Mouse (Mus musculus) liver, adult 2 months (tissue): Measurements from ENCODE around the gene Zbtb8a. TPM values are rescaled to one million over a fixed set of nuclear protein-coding genes. Genes with fewer than 3 reads are reported as not detected.

ENCODE experiments used
- DNase-seq: peaks from one replicate; pipeline ENCODE4 v3.0.0-alpha.2; 2011; ENCODE audit warnings: low read depth, low spot score; ENCODE audit errors: extremely low read depth
- H3K27ac ChIP-seq: fragments of 200-500 bp; replicated peaks from 2 replicates; pipeline ENCODE4 v1.5.1; 2012; ENCODE audit warnings: low read depth, mild to moderate bottlenecking, control low read depth, inconsistent platforms, low read length; ENCODE audit not compliant: insufficient read depth
- H3K27me3 ChIP-seq: fragments of 200-500 bp; 2 replicates; pipeline ENCODE4 v1.6.1; 2012; ENCODE audit warnings: mild to moderate bottlenecking, moderate library complexity, low read length, inconsistent platforms; ENCODE audit not compliant: control insufficient read depth, insufficient read depth
- H3K36me3 ChIP-seq: fragments of 200-500 bp; 2 replicates; pipeline ENCODE4 v1.6.1; 2012; ENCODE audit warnings: low read length, inconsistent platforms; ENCODE audit not compliant: control insufficient read depth, insufficient read depth
- H3K4me1 ChIP-seq: fragments of 200-500 bp; 2 replicates; pipeline ENCODE4 v1.6.1; 2011; ENCODE audit warnings: low read length; ENCODE audit not compliant: control insufficient read depth, insufficient read depth
- H3K4me3 ChIP-seq: fragments of 200-500 bp; 2 replicates; pipeline ENCODE4 v1.5.1; 2011; ENCODE audit warnings: low read depth, mild to moderate bottlenecking, control low read depth, low read length, moderate library complexity; ENCODE audit not compliant: insufficient read depth
- H3K79me2 ChIP-seq: fragments of 200-500 bp; 2 replicates; pipeline ENCODE4 v1.6.1; 2012; ENCODE audit warnings: inconsistent platforms, mild to moderate bottlenecking, low read length, moderate library complexity; ENCODE audit not compliant: control insufficient read depth, insufficient read depth
- H3K9ac ChIP-seq: fragments of 200-500 bp; 2 replicates; pipeline ENCODE4 v1.6.1; 2012; ENCODE audit warnings: low read depth, mild to moderate bottlenecking, control low read depth, inconsistent platforms, low read length
- CTCF ChIP-seq: fragments of 200-500 bp; IDR thresholded peaks from 2 replicates; pipeline ENCODE4 v1.5.1; 2011; ENCODE audit warnings: low read depth, low read length, control low read depth
- POLR2A ChIP-seq: fragments of 200-500 bp; IDR thresholded peaks from 2 replicates; pipeline ENCODE4 v1.6.1; 2011; ENCODE audit warnings: low read length, control low read depth; ENCODE audit not compliant: insufficient read depth; ENCODE audit errors: extremely low read depth
- WGBS: fragments of 180-500 bp; shearing (Covaris S2); methylation state at CpG from one replicate; pipeline ENCODE4 v1.1.7; 2018; 5-methylcytosine and 5-hydroxymethylcytosine counted together
- polyA plus RNA-seq: library from polyadenylated mRNA; depleted of rRNA; stranded (reverse); fragments of >200 nt; gene quantifications from 2 replicates; pipeline ENCODE4 v1.2.3, GENCODE M21; 2012
- total RNA-seq: library from RNA; depleted of rRNA; stranded (reverse); fragments of >200 nt; gene quantifications from 2 replicates; pipeline ENCODE4 v1.2.3, GENCODE M21; 2014

The Zbtb8a gene
- total and polyA plus RNA-seq, 2 experiments, result 1.3 to 1.7 TPM

DNA sequence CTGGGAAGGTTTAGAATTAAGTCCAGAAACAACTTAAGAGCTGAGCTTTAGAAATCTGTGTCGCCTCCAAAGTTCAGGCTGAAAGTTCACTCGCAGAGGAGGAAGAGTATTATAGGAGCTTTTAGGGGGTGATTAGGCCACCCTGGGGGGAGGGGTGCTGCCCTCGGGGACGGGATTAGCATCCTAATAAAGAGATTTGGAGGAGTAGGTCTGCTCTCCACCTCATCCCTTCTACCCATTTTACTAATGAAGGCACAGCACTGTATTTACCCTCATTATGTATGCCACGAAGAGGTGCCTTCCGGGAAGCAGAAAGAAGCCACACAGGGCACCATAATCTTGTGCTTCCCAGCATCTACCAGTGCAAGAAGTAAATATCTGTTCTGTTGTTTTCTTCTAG, 2.9 kb downstream of the Zbtb8a start:
- Histone ChIP-seq H3K4me1 (no peaks in the 10 kb centered on the region; the same call in 1 of the 2 replicates), H3K27me3 (no peaks in the 10 kb centered on the region), H3K27ac (no peak overlapping the region), H3K36me3 (no peaks in the 10 kb centered on the region), H3K9ac (no peak overlapping the region), H3K79me2 (peaks cover 2% of the 10 kb centered on the region; the same call in 1 of the 2 replicates), H3K4me3 (no peak overlapping the region)
- TF ChIP-seq CTCF (no peak), POLR2A (no peak)
- 77% methylated on average over 6 of the region's 6 CpGs for WGBS
- no peak for DNase-seq

DNA sequence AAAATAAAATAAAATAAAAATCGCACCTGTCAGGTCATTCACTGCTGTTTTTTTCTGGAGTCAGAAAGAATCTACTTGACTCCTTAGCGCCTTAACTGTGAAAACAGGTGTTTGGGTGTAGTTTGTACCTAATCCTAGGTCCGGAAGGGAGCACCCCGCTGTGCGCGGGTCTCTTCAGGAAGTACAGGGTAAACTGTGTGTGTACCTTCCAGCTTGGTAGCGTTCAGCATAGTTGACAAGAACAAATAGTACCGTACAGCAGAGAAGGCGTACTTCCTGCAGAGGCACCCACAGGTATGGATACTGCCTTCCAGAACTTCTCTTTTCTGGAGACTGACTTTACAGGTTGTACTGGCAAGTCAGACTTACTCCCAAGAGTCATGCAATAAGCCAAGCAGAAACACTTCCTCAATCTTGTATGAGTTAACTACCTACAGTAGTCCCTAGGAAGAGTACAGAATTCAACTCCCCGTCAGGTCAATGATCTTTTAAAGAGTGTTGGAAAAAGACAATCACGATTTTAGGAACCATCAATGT, 3.6 kb downstream of the Zbtb8a start:
- H3K27ac ChIP-seq, result no peak overlapping the region
- no peak for TF ChIP-seq CTCF
- no peak for TF ChIP-seq POLR2A
- H3K27me3 ChIP-seq, result no peaks in the 10 kb centered on the region
- H3K4me3 ChIP-seq, result no peak overlapping the region
- H3K4me1 ChIP-seq, result no peaks in the 10 kb centered on the region; the same call in 1 of the 2 replicates
- WGBS, result 70% methylated on average over 11 of the region's 11 CpGs
- DNase-seq, result no peak
- no peak overlapping the region for H3K9ac ChIP-seq
- no peaks in the 10 kb centered on the region for H3K36me3 ChIP-seq
- peaks cover 2% of the 10 kb centered on the region; the same call in 1 of the 2 replicates for H3K79me2 ChIP-seq

DNA sequence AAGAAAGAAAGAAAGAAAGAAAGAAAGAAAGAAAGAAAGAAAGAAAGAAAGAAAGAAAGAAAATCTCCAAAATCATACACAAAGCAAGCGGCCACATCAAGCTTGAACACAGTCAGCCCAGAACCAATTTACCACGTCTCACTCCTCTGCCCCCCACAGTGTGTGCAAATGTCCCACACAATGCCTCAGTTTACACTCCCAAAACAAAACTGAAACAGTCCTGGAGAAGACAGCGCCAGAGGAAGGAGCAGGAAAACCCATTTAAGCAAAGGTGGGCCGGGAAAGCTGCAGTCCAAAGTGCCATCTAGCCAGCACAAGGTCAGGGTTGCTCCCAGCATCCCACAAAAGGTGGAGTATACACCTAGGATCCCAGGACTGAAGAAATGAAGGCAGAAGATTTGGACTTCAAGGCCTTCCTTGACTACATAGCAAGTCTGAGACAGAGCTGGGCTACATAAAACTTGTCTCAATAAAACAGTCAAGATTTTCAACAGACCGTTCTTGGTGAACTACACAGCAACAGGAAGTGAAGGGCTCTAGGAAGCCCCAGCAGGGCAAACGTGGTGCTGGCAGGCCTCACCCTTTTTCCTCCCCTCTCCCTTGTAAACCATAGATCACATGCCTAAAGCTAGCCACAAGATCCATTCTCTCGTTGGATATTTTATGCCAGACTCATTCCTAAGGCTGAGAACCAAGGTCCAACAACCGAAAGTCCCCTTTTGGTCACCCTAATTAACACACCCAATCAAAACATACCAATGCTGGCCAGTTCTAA, 4.5 kb downstream of the Zbtb8a start:
- Histone ChIP-seq H3K79me2 (peaks cover 2% of the 10 kb centered on the region; the same call in 1 of the 2 replicates), H3K4me3 (no peak overlapping the region), H3K9ac (no peak overlapping the region), H3K27me3 (no peaks in the 10 kb centered on the region), H3K4me1 (no peaks in the 10 kb centered on the region; the same call in 1 of the 2 replicates), H3K36me3 (no peaks in the 10 kb centered on the region; the same call in 1 of the 2 replicates), H3K27ac (no peak overlapping the region)
- no peak for DNase-seq
- 69% methylated on average over 8 of the region's 8 CpGs for WGBS
- no peak for TF ChIP-seq CTCF
- no peak for TF ChIP-seq POLR2A

DNA sequence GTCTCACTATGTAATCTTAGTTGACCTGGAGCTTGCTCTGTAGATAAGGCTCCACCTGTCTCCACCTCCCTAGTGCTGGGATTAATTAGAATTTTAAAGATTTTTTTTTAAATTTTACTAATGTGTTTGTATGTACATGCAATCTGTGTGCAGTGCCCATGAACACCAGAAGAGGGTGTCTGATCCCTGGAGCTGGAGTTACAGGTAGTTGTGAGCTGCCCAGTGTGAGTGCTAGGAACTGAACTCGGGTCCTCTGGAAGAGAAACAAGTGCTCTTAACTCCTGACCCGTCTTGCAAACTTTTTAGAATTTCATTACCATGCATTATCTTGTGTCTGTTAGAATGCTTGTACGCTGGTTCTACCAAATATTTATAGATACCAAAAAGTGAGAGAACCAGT, 6.5 kb downstream of the Zbtb8a start:
- Histone ChIP-seq H3K27me3 (no peaks in the 10 kb centered on the region), H3K4me3 (no peak overlapping the region), H3K79me2 (peaks cover 2% of the 10 kb centered on the region; the same call in 1 of the 2 replicates), H3K9ac (no peak overlapping the region), H3K4me1 (no peaks in the 10 kb centered on the region), H3K27ac (no peak overlapping the region), H3K36me3 (no peaks in the 10 kb centered on the region; the same call in 1 of the 2 replicates)
- peak; percentile 6; the same call in 1 of the 2 replicates for TF ChIP-seq CTCF
- TF ChIP-seq POLR2A, result no peak
- DNase-seq, result no peak
- 99% methylated on average over 3 of the region's 3 CpGs for WGBS

DNA sequence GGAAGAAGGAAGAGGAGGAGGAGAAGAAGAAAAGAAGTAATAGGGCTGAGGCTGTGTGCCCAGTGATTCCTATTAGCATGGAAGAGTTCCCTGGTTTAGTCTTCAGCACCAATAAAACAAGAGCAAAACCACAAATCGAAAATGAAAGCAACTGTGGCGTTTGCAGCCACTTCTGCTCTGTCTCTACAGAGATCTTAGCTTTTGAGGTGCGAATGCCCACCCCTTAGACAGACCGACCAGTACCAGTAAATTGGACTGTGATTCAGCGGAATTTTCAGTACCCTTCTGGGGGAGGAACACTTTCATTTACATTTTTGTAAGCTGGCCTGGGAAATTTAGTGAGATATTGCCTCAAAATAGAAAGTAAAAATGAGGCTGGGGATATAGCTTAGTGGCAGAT, 12.7 kb downstream of the Zbtb8a start:
- H3K4me3 ChIP-seq, result no peak overlapping the region
- 82% methylated on average over 5 of the region's 5 CpGs for WGBS
- 0 out of 2 replicates have a peak, but pooled peaks cover 3% of the 10 kb centered on the region for H3K79me2 ChIP-seq
- H3K27ac ChIP-seq, result no peak overlapping the region
- H3K4me1 ChIP-seq, result no peaks in the 10 kb centered on the region
- H3K36me3 ChIP-seq, result peaks cover 3% of the 10 kb centered on the region; the same call in 1 of the 2 replicates
- no peak for TF ChIP-seq CTCF
- TF ChIP-seq POLR2A, result no peak
- H3K9ac ChIP-seq, result no peak overlapping the region
- DNase-seq, result no peak
- no peaks in the 10 kb centered on the region for H3K27me3 ChIP-seq

DNA sequence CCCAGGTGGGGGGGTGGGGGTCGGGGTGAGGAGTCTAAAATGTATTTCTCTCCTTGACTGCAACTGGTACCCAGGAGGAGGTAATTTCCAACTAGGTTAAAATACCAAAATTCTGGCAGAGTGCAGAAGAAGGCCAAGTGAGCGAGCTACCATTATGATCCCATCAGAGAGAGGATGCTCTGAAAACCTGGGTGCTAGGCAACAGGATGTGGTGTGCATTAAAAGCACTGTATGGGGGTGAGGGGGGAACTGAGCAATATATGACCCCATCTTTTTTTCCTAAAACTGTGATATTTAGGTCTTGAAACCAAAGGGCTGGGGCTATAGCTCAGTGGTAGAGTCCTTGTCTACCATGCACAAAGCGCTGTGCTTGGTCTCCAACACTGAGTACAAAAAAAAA, 13.5 kb downstream of the Zbtb8a start:
- Histone ChIP-seq H3K9ac (no peak overlapping the region), H3K27me3 (no peaks in the 10 kb centered on the region), H3K36me3 (peaks cover 8% of the 10 kb centered on the region; the same call in 1 of the 2 replicates), H3K4me3 (no peak overlapping the region), H3K79me2 (0 out of 2 replicates have a peak, but pooled peaks cover 3% of the 10 kb centered on the region), H3K4me1 (no peaks in the 10 kb centered on the region), H3K27ac (no peak overlapping the region)
- TF ChIP-seq POLR2A, result no peak
- no peak for TF ChIP-seq CTCF
- no peak for DNase-seq
- WGBS, result 87% methylated on average over 3 of the region's 3 CpGs
